Mouse (Mus musculus) heart, postnatal 0 days (tissue): ENCODE measurements around the gene Osbpl6.

Source experiments
- CTCF ChIP-seq: IDR thresholded peaks from 2 replicates; pipeline ENCODE4 v1.5.1; 2016; ENCODE audit warnings: antibody characterized with exemption, control low read depth, low read depth
- EP300 ChIP-seq: IDR thresholded peaks from 2 replicates; pipeline ENCODE4 v1.6.1; 2016; ENCODE audit warnings: antibody characterized with exemption, low read depth

DNA sequence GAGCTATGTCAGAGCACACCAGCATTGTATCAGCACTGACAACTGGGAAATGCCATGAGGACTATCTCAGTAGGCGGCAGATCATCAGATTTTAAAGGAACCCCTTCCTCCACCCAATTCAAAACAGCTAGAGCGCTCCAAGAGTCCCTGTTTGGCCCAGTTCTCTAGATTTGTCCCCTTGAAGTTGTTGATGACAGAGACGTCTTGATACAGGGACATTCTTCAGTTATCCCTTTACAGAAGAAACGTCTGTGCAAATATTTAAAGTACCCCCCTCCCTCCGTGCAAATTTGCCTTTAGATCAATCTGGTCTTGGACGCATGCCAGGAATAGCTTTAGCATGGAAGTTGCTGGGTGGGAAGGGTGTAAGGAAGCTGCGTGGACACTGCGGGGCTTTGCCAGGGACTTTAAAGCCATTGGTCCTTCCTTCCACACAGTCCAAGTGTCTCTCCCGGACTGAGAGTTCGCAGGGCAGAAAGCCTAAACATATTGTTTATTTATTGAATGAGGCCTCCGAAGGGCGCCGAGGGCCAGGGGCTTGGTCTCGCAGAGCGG is 635 bp upstream of the Osbpl6 start:
- TF ChIP-seq CTCF (no peak), EP300 (no peak)
